Mouse (Mus musculus): ENCODE measurements around the gene Robo2.

Robo2 gene

GRCm38 (mm10) chr16:74321666-74322371, 89.8 kb downstream of the Robo2 start:
- no peak for DNase-seq

- no peak for DNase-seq
These were observed 95.5 kb downstream of the Robo2 start for GRCm38 (mm10) chr16:74316150-74316549.

GRCm38 (mm10) chr16:74313222-74313621, 98.4 kb downstream of the Robo2 start:
- DNase-seq = no peak

- no peak for DNase-seq
These were observed 104.1 kb downstream of the Robo2 start for GRCm38 (mm10) chr16:74307543-74307887.

GRCm38 (mm10) chr16:74306876-74307542, 104.6 kb downstream of the Robo2 start:
- no peak for DNase-seq

- DNase-seq = no peak
These were observed 123.7 kb downstream of the Robo2 start for GRCm38 (mm10) chr16:74287878-74288277.

- no peak for DNase-seq
These were observed 129.1 kb downstream of the Robo2 start for GRCm38 (mm10) chr16:74282549-74282948.

- DNase-seq = no peak
These were observed 134.6 kb downstream of the Robo2 start for GRCm38 (mm10) chr16:74276855-74277573.

GRCm38 (mm10) chr16:74274596-74274995, 137.0 kb downstream of the Robo2 start:
- DNase-seq = no peak

- DNase-seq = no peak
These were observed 138.6 kb downstream of the Robo2 start for GRCm38 (mm10) chr16:74272993-74273392.

- DNase-seq = no peak
These were observed 153.4 kb downstream of the Robo2 start for GRCm38 (mm10) chr16:74258241-74258640.

- DNase-seq = no peak
These were observed 167.2 kb downstream of the Robo2 start for GRCm38 (mm10) chr16:74244452-74244851.

GRCm38 (mm10) chr16:74241534-74241933, 170.1 kb downstream of the Robo2 start:
- no peak for DNase-seq

GRCm38 (mm10) chr16:74237411-74237930, 174.2 kb downstream of the Robo2 start:
- DNase-seq = no peak

GRCm38 (mm10) chr16:74234393-74235059, 177.1 kb downstream of the Robo2 start:
- no peak for DNase-seq

GRCm38 (mm10) chr16:74233596-74233995, 178.0 kb downstream of the Robo2 start:
- no peak for DNase-seq

GRCm38 (mm10) chr16:74227285-74227684, 184.3 kb downstream of the Robo2 start:
- no peak for DNase-seq

- DNase-seq = no peak
These were observed 186.0 kb downstream of the Robo2 start for GRCm38 (mm10) chr16:74225423-74226272.

- DNase-seq = no peak
These were observed 189.1 kb downstream of the Robo2 start for GRCm38 (mm10) chr16:74222501-74222900.

- DNase-seq = no peak
These were observed 194.7 kb downstream of the Robo2 start for GRCm38 (mm10) chr16:74216879-74217415.

GRCm38 (mm10) chr16:74215791-74216190, 195.8 kb downstream of the Robo2 start:
- DNase-seq = no peak

GRCm38 (mm10) chr16:74200705-74201104, 210.9 kb downstream of the Robo2 start:
- DNase-seq = no peak

Data from liver (tissue).